Mouse (Mus musculus): ENCODE data around the gene Tex12.

GRCm38 (mm10) chr9:50547859-50548478, 13.2 kb downstream of the Tex12 start:
- TF ChIP-seq GATA1 (IDR thresholded peaks at IDR 0.05; ENCODE audit: low read length) (no peak), TAL1 (IDR thresholded peaks at IDR 0.05; ENCODE audit: low read length) (no peak)
